ENCODE assay signal across 11 mouse cellular contexts in genomic region chrX:130875289-130875688, GRCm38 (mm10).
DNase-seq lines count a peak whose midpoint lies in the region; ATAC-seq lines count a peak whose summit lies in the region.
"Had no signal": no experiment of that assay in that cellular context is flagged by ENCODE, and none has a peak within 500 bp of the region (broad histone marks: within the 10 kb centered on the region; RNA-seq: fewer than 3 reads in every experiment).

No protein-coding gene starts in this region.

- no peaks in the 10 kb centered on the region for H3K9me3 ChIP-seq in midbrain, embryonic 11.5 days (ENCODE audit: control insufficient read depth, low read length)
- H3K9me3 ChIP-seq: hindbrain, embryonic 15.5 days had no signal

- ATAC-seq in midbrain, embryonic 11.5 days (ENCODE audit: low FRiP score), result no peak

- no peak overlapping the region for H3K4me3 ChIP-seq in midbrain, embryonic 11.5 days (ENCODE audit: low read depth, low read length)
- H3K4me3 ChIP-seq: hindbrain, embryonic 15.5 days had no signal

- 58% methylated on average over 3 of the region's 3 CpGs for WGBS in midbrain, embryonic 11.5 days

- no peak overlapping the region for H3K4me2 ChIP-seq in midbrain, embryonic 11.5 days
- H3K4me2 ChIP-seq: hindbrain, embryonic 15.5 days had no signal

- DNase-seq in adrenal gland, adult (ENCODE audit: inconsistent age in 2 of 2, low spot score in 1 of 2), result peak; percentile 4 to 69
- no peak for DNase-seq in adrenal gland, postnatal 4 days (ENCODE audit: low spot score in 2 of 2)
- DNase-seq in kidney, postnatal 10 days, result peak; percentile 15
- no peak for DNase-seq in kidney, adult 9 months
- DNase-seq in ovary, postnatal 14 days (ENCODE audit: low spot score), result peak; percentile 5
- DNase-seq in ovary, postnatal 10 days (ENCODE audit: low spot score), result no peak
- DNase-seq in mesoderm, embryonic 11.5 days (ENCODE audit: low read depth, low spot score), result peak; percentile 1
- no peak for DNase-seq in midbrain, embryonic 11.5 days (ENCODE audit: low spot score, missing footprints)
- DNase-seq: cerebellum, adult 8-10 months; gastrocnemius, postnatal 14 days had no signal

- no peak overlapping the region for H3K9ac ChIP-seq in midbrain, embryonic 11.5 days (ENCODE audit: low read length)
- H3K9ac ChIP-seq: hindbrain, embryonic 15.5 days had no signal

- no peak overlapping the region for H3K27ac ChIP-seq in midbrain, embryonic 11.5 days (ENCODE audit: low read depth, low read length)
- H3K27ac ChIP-seq: hindbrain, embryonic 15.5 days had no signal

- H3K36me3 ChIP-seq in midbrain, embryonic 11.5 days (ENCODE audit: control insufficient read depth, insufficient read depth, low read length), result no peaks in the 10 kb centered on the region
- H3K36me3 ChIP-seq: hindbrain, embryonic 15.5 days had no signal

- no peaks in the 10 kb centered on the region for H3K27me3 ChIP-seq in midbrain, embryonic 11.5 days (ENCODE audit: control insufficient read depth, insufficient read depth, low read length)
- H3K27me3 ChIP-seq: hindbrain, embryonic 15.5 days had no signal

- no peaks in the 10 kb centered on the region for H3K4me1 ChIP-seq in midbrain, embryonic 11.5 days (ENCODE audit: control insufficient read depth, insufficient read depth, low read length)
- H3K4me1 ChIP-seq: hindbrain, embryonic 15.5 days had no signal

Comparison
In these comparisons a context has a peak if more than half of its experiments do, and no peak if none do; other contexts are left out.
1. DNase-seq: peak in adrenal gland, adult (2 of 2), kidney, postnatal 10 days (single experiment), ovary, postnatal 14 days (single experiment) and mesoderm, embryonic 11.5 days (single experiment); none in adrenal gland, postnatal 4 days (0 of 2), kidney, adult 9 months (single experiment), ovary, postnatal 10 days (single experiment) and midbrain, embryonic 11.5 days (single experiment).